Mouse (Mus musculus): ENCODE measurements around the gene Rnf19b. TPM values are rescaled to one million over a fixed set of nuclear protein-coding genes. Genes with fewer than 3 reads are reported as not detected.

Gene Rnf19b
- total RNA-seq (2017), result 33.2 and 35.7 TPM in 2 replicates

DNA sequence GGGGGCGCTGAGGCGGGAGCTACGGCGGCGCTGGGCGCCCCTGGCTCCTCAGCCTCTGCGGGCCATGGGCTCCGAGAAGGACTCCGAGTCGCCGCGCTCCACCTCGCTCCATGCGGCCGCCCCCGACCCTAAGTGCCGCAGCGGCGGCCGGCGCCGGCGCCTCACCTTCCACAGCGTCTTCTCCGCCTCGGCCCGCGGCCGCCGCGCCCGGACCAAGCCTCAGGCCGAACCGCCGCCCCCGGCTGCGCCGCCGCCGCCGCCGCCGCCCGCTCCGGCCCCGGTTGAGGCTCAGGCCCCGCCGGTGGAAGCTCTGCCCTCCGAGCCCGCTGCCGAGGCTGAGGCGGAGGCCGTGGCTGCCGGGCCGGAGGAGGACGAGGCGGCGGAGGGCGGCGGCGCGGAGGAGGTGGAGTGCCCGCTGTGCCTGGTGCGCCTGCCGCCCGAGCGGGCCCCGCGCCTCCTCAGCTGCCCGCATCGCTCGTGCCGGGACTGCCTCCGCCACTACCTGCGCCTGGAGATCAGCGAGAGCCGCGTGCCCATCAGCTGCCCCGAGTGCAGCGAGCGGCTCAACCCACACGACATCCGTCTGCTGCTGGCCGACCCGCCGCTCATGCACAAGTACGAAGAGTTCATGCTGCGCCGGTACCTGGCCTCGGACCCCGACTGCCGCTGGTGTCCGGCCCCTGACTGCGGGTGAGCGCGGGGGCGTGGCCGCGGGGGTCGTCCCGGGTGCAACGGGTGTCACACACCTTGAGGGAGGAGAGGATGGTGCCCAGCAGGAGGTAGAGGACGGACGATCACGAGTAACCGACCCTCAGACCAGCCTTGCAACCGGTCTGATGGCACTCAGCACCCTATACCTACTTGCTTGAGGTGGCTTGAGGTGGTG is at the start of gene Rnf19b:
Gene Rnf19b, plus strand, starts transcription at position 65 of the 886 bp plus-strand sequence.
- peak; percentile 6; the same call in 1 of the 2 replicates for ATAC-seq (replicated peaks; ENCODE audit: low read depth, poor library complexity, severe bottlenecking)

DNA sequence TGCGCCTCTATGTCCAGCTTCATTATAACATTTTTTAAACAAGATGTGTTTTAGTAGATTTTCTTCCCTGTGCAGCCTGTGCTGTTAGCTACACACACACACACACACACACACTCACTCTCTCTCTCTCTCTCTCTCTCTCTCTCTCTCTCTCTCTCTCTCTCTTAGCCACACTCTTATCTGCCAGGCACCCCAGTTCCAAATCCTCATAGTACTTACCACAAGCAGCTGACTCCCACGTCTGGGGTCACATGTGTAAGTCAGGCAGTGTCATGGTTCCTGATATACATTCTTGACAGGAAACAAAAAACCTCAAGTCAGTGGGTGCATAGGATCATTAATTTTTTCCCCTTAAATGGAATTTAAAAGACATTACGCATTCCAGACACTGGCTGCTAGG is 49.4 kb upstream of the Rnf19b start:
- peak; percentile 80 for ATAC-seq (replicated peaks; ENCODE audit: low read depth, poor library complexity, severe bottlenecking)

DNA sequence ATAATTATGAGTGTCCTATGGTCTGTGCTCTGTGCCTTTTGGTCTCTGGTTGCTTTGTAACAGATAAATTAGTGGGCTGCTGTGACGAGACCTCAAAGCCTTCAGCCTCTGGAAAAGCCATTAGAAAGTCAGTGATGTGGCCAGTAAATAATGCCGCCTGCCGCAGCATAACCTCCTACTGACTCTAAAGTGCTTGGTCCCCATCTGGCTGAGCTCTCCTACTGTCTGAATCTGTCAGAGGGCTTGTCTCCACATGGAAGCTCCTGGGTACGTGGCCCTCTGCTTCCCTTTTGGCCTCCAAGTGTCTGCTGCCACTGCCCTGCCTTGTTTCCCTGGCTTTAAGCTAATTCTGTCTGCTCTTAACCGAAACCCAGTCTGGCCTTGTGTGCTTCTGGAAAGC is 48.5 kb upstream of the Rnf19b start:
- ATAC-seq (replicated peaks; ENCODE audit: low read depth, poor library complexity, severe bottlenecking), result no peak

DNA sequence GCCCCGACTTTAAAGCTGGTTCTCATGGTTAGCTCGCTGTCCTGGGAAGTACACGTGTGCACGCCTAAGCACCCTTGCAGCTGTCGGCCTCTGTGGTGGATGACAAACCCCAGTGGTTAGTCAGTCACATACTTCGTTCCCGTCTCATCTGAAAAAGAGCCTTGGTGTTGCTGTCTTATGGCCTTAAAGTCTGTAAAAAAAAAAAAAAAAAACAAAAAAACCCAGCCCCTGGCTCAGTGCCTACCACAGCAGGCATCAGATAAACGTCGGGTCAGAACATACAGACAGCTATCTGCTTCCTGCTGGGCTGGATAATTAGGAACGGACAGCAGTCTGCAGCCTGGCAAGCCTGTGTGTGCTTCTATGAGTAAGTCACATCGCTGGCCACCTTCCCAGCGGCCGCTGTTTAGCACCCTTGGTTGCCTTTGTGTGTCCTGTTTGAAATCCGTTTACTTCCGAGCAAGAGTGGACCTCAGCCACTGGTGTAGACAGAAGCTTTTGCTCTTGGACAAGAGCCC is 46.4 kb upstream of the Rnf19b start:
- ATAC-seq (replicated peaks; ENCODE audit: low read depth, poor library complexity, severe bottlenecking), result peak; percentile 70

DNA sequence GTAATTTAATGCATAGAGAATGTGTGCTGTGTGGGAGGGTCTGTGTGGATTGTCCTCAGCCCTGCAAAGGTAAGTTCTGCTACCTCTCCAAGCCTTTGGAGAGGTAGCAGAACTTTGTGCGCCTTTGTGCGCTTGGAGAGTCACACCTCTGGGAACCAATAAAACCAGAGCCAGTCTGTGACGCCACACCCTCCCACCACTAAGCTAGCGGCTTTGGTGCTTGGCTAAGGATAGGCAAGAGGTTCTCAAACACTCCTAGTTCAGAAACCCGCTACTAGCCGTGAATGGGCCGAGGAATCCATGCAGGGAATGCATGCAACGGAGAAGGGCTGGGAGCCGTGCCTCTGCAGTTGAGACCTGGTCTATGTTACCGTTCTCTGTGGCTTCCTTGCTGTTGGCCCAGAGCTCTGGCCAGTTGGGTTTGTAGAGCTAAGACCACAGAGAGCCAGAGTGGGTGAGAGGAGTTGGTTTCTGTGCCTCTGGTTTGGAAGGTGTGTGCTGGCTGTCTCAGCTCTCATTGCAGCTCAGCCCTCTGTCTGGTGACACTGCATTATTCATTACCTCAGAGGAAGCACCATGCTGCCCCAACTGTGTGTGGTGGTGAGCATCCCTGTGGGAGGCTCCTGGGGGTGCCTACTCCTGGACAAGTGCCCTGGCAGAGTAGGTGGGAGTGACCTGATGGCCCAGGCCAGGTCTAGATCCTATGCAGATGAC is 44.8 kb upstream of the Rnf19b start:
- ATAC-seq (replicated peaks; ENCODE audit: low read depth, poor library complexity, severe bottlenecking), result no peak

DNA sequence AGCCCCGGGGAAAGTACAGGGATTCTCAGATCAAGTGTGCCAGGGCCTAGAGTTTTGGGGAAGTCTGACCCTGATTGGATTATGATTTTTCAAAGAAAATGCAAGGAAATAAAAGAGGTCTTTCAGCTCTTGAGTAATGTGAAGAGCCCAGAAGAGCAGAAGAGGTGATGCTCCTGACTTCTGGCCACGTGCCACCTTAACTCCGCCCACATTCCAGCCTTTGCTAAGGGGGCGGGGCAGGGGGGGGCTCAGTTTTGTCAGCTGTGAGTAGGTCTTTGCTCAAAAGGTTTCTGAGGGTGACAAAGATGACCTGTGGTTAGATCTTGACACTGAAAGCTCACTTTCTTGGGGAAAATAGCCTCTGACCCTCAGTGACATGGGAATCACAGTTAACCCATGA is 41.7 kb upstream of the Rnf19b start:
- no peak for ATAC-seq (replicated peaks; ENCODE audit: low read depth, poor library complexity, severe bottlenecking)

DNA sequence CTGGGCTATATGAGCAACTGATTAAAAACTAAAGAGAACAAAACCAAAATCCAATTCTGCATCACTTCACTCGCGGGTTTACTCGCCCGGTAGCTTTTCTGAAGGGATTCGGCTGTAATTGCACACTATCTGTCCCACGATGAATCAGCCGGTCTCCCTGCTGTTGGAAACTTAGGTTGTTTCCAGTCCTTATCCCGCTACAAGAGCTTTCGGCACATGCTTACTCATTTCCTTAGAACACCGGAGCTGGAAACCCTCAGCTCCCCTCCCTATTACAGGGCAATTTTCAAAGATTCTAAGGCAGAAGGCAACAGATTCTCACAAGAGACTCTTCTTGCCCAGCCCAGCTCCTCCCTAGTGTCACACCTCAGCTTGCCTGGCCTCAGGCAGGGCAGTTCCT is 40.9 kb upstream of the Rnf19b start:
- ATAC-seq (replicated peaks; ENCODE audit: low read depth, poor library complexity, severe bottlenecking), result peak; percentile 34

DNA sequence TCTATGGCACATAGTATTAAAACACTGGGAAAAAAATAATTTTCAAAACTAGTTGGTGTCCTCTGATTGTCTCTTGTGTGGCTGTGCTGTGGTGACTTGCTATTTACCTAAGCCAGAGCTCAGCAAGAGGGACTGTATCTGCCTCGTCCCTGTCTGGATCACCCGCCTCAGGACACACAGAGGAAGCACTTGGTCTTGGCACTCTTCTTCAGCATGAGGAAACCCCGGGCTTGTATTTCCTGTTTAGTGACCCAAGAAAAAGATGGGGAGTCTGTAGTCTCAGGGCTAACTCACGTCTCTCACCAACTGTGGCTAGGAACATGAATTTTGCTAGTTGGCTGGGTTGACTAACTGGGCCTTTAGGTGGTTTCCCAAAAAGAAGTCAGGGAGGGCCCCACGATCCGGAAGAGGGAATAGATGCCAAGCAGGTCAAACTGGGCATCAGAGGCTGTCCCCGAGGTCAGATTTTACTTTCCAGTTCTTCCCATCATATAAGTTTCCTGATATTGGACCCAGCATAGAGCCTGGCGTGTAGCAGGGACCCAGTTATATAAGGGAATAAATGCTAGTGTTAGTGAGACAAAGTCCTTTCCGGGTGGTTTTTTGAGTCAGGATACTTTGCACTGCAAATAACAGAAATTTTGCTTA is 39.2 kb upstream of the Rnf19b start:
- ATAC-seq (replicated peaks; ENCODE audit: low read depth, poor library complexity, severe bottlenecking), result 0 out of 2 replicates have a peak, but pooled peaks have one; percentile 20

DNA sequence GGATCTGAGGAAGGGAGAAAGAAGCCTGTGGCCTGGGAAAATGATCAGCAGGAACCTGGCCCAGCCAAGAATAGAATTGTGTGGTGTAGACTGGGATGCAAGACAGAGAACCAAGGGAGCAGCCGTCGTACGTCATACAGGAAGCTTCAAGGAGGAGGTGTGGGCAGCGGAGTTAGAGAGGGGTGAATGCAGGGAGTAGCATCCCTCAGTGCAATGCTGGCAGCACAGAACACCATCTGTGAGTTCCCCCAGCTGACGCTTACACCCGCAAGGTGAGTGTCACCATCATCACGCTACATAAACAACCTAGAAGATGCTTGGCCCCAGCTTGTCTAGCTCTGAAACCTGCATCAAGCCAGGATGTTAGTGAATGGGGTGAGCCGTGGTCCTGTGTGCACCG is 38.3 kb upstream of the Rnf19b start:
- no peak for ATAC-seq (replicated peaks; ENCODE audit: low read depth, poor library complexity, severe bottlenecking)

DNA sequence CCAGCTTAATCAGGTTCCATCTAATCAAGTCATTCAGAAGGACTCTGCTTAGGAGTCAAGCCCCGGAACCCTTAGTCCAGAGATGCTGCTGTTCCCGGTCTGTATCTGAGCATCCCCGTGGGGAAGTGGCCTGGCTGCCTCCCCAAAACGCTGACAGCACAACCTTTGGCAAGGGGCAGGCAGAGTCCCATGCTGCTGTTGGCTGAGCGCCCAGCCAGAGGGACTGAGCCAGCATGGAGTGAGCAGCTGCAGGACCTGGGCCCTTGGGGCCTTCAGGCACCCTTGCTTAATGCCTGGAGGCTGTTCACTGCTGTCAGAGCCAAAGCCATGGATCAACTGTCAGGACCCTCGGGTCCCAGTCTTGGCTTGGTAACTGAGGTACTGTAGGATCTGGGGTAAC is 37.6 kb upstream of the Rnf19b start:
- peak; percentile 13; the same call in 1 of the 2 replicates for ATAC-seq (replicated peaks; ENCODE audit: low read depth, poor library complexity, severe bottlenecking)

DNA sequence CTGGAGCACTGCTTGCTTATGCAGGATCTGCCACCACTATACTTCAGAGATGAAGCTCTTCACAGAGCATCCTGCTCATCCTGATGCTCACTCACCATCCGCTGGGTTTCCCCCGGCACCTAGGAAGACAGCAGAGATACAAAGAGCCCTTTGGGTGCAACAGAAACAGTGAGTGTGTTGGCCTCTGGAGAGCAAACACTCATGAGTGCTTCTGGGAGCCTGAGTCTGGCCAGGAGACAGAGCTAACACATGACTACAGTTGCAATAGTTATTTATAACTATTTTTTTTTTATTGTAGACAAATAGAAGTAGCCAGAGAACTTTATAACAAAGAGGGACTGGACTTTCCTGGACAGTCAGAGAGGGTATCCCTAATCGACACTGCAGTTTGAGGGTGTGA is 36.6 kb upstream of the Rnf19b start:
- ATAC-seq (replicated peaks; ENCODE audit: low read depth, poor library complexity, severe bottlenecking), result no peak

DNA sequence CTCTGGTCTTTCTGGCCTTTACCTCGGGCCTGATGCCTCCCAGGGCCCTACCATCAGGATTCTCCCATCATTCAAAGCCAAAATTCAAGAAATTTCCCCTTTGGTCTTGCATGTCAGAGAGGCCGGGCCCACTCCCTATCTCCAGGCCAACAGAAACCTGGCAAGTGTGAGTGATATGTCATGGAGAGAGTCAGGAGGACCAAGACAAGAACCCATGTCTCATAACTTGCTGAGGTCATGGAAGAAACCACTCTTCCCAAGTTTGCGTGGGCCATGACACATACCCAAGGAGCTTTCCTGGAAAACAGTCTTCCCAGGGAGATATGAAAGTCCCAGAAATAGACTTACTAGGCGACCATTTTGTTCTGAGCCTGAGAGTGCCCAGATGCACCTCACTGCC is 36.2 kb upstream of the Rnf19b start:
- ATAC-seq (replicated peaks; ENCODE audit: low read depth, poor library complexity, severe bottlenecking), result no peak

DNA sequence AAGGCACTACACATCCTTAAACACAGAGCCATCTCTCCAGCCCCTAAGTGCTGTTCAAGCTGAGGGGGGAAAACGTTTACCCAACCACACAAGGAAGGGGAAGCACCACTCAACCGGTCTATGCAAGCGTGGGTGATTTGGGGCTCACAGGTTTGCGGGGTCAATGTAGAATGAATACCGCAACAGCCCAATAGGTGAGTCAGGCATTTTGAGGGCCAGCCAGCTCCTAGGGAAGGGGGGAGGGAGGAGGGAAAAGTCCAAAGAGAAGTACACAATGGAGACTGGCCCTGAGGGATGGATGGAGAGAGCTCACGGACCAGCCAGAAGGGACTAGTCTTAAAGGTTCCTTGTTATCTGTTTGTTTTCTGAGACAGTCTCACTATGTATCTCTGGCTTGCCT is 34.2 kb upstream of the Rnf19b start:
- ATAC-seq (replicated peaks; ENCODE audit: low read depth, poor library complexity, severe bottlenecking), result peak; percentile 30; the same call in 1 of the 2 replicates

DNA sequence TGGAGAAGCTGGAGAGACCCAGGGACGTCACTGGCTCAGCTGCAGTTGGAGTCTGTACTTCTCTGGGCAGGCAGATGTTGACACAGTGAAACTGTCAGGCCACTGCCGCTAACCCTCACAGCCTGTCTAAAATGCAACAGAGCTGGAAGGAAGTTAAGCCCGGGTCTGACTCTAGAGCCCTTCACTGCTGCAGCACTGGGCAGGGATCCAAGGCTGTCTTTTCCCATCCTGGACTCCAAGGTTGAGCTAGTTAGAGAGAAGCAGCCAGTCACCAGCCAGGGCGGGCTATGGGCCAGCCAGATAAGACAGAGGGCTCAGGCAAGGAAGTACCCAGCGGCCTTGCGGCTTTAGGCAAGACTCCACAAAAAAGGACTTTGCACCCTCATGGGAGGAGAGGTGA is 33.3 kb upstream of the Rnf19b start:
- ATAC-seq (replicated peaks; ENCODE audit: low read depth, poor library complexity, severe bottlenecking), result peak; percentile 95

DNA sequence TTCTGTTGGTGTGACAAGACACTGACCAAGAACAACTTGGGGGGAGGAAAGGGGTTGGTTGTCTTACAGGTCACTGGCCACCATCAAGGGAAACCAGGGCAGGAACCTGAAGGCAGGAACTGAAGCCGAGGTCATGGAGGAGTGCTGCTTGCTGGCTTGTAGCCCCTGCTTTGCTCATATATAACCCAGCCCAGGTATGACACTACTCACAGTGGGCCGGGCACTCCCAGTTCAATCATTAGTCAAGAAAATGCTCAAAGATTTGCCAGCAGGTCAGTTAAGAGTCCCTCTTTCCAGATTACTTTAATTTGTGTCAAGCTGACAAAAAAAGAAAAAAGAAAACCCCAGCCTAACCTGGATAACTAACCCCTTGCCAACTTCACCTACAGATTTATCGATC is 32.4 kb upstream of the Rnf19b start:
- ATAC-seq (replicated peaks; ENCODE audit: low read depth, poor library complexity, severe bottlenecking), result no peak

DNA sequence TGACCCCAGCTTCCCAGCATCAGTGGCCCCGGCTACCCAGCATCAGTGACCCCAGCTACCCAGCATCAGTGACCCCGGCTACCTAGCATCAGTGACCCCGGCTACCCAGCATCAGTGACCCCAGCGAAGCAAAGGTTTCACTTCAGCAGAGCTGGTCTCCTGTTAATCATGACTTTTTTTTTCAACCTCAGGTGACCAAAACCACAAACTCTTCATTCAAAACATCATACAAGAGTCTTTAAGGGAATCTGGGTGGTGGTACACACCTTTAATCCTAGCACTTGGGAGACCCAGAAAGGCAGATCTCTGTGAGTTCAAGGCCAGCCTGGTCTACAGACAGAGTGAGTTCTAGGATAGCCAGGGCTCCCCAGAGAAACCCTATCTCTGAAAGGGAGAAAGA is 27.3 kb upstream of the Rnf19b start:
- ATAC-seq (replicated peaks; ENCODE audit: low read depth, poor library complexity, severe bottlenecking), result no peak

DNA sequence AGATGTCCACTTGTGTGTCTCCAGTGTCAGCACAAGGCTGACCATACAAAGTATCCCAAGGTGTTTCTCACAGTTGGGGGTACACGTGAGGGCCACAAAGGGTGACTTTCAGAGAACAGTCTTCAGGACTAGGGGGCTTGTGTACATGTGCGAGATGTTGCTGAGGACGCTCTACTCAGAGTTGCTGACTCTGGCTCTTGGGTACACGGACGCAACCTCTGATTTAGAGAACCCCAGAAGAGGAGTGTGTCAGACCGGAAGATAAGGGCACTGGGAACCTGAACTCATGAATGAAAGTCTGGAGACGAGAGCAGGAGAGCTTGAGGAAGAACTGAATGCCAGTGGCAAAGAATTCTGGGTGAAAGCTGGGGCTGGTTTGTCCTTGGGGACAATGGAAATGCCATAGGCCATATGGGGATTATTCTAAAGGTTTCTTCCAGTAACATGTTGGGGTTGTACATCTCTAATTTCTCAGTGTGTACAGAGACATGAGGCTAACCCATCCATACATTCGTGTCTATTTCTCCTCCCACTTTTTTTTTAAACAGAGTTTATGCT is 26.6 kb upstream of the Rnf19b start:
- ATAC-seq (replicated peaks; ENCODE audit: low read depth, poor library complexity, severe bottlenecking), result no peak

DNA sequence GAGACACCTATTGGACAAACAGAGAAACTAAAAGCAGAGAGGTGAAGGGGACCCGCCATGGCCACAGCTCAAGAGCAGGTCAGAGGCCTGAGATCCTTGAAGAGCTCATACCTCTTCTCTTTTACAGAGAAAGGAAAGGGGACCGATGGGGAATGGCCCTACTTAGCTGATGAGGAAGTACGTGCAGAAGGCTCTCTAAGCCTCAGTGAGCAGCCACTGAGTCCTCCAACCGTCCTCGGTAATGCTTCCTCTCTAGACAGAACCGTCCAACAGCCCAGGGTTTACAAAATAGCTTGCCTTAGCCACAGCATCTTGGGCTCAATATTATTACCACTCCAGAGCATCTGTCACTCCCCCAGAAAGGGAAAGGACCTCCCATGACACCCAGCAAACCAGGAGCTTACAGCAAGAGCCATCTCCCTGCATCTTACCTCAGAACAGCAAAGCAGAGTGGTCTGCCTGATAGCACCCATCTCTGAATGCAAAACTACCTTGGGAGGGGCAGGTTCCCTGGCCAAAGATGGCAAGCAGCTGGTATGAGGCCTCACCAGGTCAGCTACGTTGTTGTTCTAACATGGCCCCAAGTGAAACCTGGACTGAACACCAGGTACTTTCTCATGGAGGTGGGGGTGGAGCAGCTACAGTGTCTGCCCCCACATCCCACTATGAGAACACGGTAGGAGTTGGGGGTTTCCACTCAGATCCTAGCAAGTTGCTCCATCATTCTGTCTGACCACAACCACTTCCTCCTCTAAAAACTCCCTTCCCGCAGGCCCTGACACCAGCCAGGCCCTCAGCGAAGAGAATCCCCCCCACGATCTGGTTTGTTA is 25.7 kb upstream of the Rnf19b start:
- peak; percentile 67 for ATAC-seq (replicated peaks; ENCODE audit: low read depth, poor library complexity, severe bottlenecking)

All from common myeloid progenitor, adult 5-6 weeks (primary cell).